Mouse (Mus musculus) heart, postnatal 0 days (tissue): ENCODE measurements at regions not wholly inside any gene's neighbourhood (a gene's known extent, or its start where the extent isn't known, plus 50 kb on each side); places are given as distances from the start of the nearest gene placed in this dataset.

ENCODE experiments used
- ATAC-seq: fragments of 200-750 bp; cut with Nextera tagmentation; 2 replicates; pipeline ENCODE4 v1.8.0; 2017; ENCODE audit warnings: low read depth, moderate number of reproducible peaks, moderate library complexity; ENCODE audit not compliant: insufficient read depth
- DNase-seq: peaks from one replicate; pipeline ENCODE4 v3.0.0-alpha.2; 2016; ENCODE audit warnings: low spot score
- H3K27ac ChIP-seq: fragments of 300-500 bp; sonication (generic); 2 replicates; pipeline ENCODE4 v1.5.1; 2014; ENCODE audit warnings: low read depth, mild to moderate bottlenecking
- H3K27me3 ChIP-seq: fragments of 300-500 bp; sonication (generic); 2 replicates; pipeline ENCODE4 v1.6.1; 2014; ENCODE audit warnings: low read length, mixed read lengths; ENCODE audit not compliant: control insufficient read depth, insufficient read depth
- H3K36me3 ChIP-seq: fragments of 300-500 bp; sonication (generic); replicated peaks from 2 replicates; pipeline ENCODE4 v1.6.1; 2014; ENCODE audit warnings: low read length, mixed read lengths; ENCODE audit not compliant: control insufficient read depth, insufficient read depth
- H3K4me1 ChIP-seq: fragments of 300-500 bp; sonication (generic); 2 replicates; pipeline ENCODE4 v1.6.1; 2014; ENCODE audit warnings: antibody characterized with exemption; ENCODE audit not compliant: control insufficient read depth, insufficient read depth
- H3K4me2 ChIP-seq: fragments of 300-500 bp; sonication (generic); 2 replicates; pipeline ENCODE4 v1.6.1; 2014; ENCODE audit warnings: low read depth, mild to moderate bottlenecking, low read length, moderate library complexity
- H3K4me3 ChIP-seq: fragments of 300-500 bp; sonication (generic); 2 replicates; pipeline ENCODE4 v1.5.1; 2014; ENCODE audit warnings: low read depth, low read length
- H3K9ac ChIP-seq: fragments of 300-500 bp; sonication (generic); replicated peaks from 2 replicates; pipeline ENCODE4 v1.6.1; 2014; ENCODE audit warnings: low read depth, low read length, mixed read lengths
- H3K9me3 ChIP-seq: fragments of 300-500 bp; sonication (generic); replicated peaks from 2 replicates; pipeline ENCODE4 v1.6.1; 2016; ENCODE audit warnings: low read length; ENCODE audit not compliant: control insufficient read depth
- CTCF ChIP-seq: IDR thresholded peaks from 2 replicates; pipeline ENCODE4 v1.5.1; 2016; ENCODE audit warnings: antibody characterized with exemption, control low read depth, low read depth
- EP300 ChIP-seq: IDR thresholded peaks from 2 replicates; pipeline ENCODE4 v1.6.1; 2016; ENCODE audit warnings: antibody characterized with exemption, low read depth
- WGBS: fragments of 180-500 bp; shearing (Covaris S2); extraction: QIAGEN DNeasy Blood & Tissue Kit; methylation state at CpG from one replicate; pipeline ENCODE4 v1.1.7; 2014; 5-methylcytosine and 5-hydroxymethylcytosine counted together

- Histone ChIP-seq H3K4me3 (no peak overlapping the region), H3K4me2 (no peak overlapping the region), H3K36me3 (no peaks in the 10 kb centered on the region), H3K9ac (no peak overlapping the region), H3K27ac (no peak overlapping the region), H3K9me3 (no peaks in the 10 kb centered on the region), H3K27me3 (no peaks in the 10 kb centered on the region), H3K4me1 (no peaks in the 10 kb centered on the region)
- DNase-seq (peak; percentile 39), ATAC-seq (no peak)
- WGBS = 50% methylated on average over 1 of the region's 1 CpGs
- TF ChIP-seq EP300 (no peak), CTCF (peak; percentile 69)
Measured at GRCm38 (mm10) chr10:55767571-55767970, 339.1 kb upstream of the Msl3l2 start.

GRCm38 (mm10) chr10:55769642-55770041 lies 337.1 kb upstream of the Msl3l2 start:
- no peaks in the 10 kb centered on the region for H3K9me3 ChIP-seq
- H3K4me2 ChIP-seq = no peak overlapping the region
- no peak overlapping the region for H3K27ac ChIP-seq
- TF ChIP-seq CTCF (no peak), EP300 (no peak)
- ATAC-seq (no peak), DNase-seq (no peak)
- H3K9ac ChIP-seq = no peak overlapping the region
- WGBS = 60% methylated on average over 6 of the region's 6 CpGs
- no peaks in the 10 kb centered on the region for H3K27me3 ChIP-seq
- H3K4me1 ChIP-seq = no peaks in the 10 kb centered on the region
- no peaks in the 10 kb centered on the region for H3K36me3 ChIP-seq
- no peak overlapping the region for H3K4me3 ChIP-seq

- Histone ChIP-seq H3K4me1 (no peaks in the 10 kb centered on the region), H3K27me3 (no peaks in the 10 kb centered on the region), H3K4me2 (no peak overlapping the region), H3K4me3 (no peak overlapping the region), H3K9ac (no peak overlapping the region), H3K27ac (no peak overlapping the region), H3K9me3 (no peaks in the 10 kb centered on the region), H3K36me3 (no peaks in the 10 kb centered on the region)
- DNase-seq (no peak), ATAC-seq (no peak)
- 70% methylated on average over 2 of the region's 2 CpGs for WGBS
- TF ChIP-seq EP300 (no peak), CTCF (no peak)
Measured at GRCm38 (mm10) chr10:55782674-55783469, 323.8 kb upstream of the Msl3l2 start.

- ATAC-seq (no peak), DNase-seq (peak; percentile 20)
- Histone ChIP-seq H3K27ac (no peak overlapping the region), H3K4me3 (no peak overlapping the region), H3K4me1 (no peaks in the 10 kb centered on the region), H3K36me3 (no peaks in the 10 kb centered on the region), H3K9ac (no peak overlapping the region), H3K4me2 (no peak overlapping the region), H3K9me3 (no peaks in the 10 kb centered on the region), H3K27me3 (no peaks in the 10 kb centered on the region)
- WGBS = 78% methylated on average over 2 of the region's 2 CpGs
- TF ChIP-seq EP300 (no peak), CTCF (no peak)
Measured at GRCm38 (mm10) chr10:55813966-55814365, 292.8 kb upstream of the Msl3l2 start.

- Histone ChIP-seq H3K9ac (no peak overlapping the region), H3K9me3 (no peaks in the 10 kb centered on the region), H3K4me1 (no peaks in the 10 kb centered on the region), H3K27me3 (no peaks in the 10 kb centered on the region), H3K4me2 (no peak overlapping the region), H3K4me3 (no peak overlapping the region), H3K36me3 (no peaks in the 10 kb centered on the region), H3K27ac (no peak overlapping the region)
- 67% methylated on average over 2 of the region's 2 CpGs for whole genome bisulfite sequencing
- ATAC-seq = no peak
- no peak for DNase-seq
- no peak for TF ChIP-seq EP300
- TF ChIP-seq CTCF = no peak
Measured at GRCm38 (mm10) chr10:55851361-55851760, 255.4 kb upstream of the Msl3l2 start.

GRCm38 (mm10) chr10:55892606-55893005 lies 214.1 kb upstream of the Msl3l2 start:
- Histone ChIP-seq H3K9ac (no peak overlapping the region), H3K4me2 (no peak overlapping the region), H3K36me3 (no peaks in the 10 kb centered on the region), H3K9me3 (no peaks in the 10 kb centered on the region), H3K4me3 (no peak overlapping the region), H3K27me3 (no peaks in the 10 kb centered on the region), H3K27ac (no peak overlapping the region), H3K4me1 (no peaks in the 10 kb centered on the region)
- DNase-seq (no peak), ATAC-seq (no peak)
- 70% methylated on average over 3 of the region's 3 CpGs for WGBS
- no peak for TF ChIP-seq EP300
- no peak for TF ChIP-seq CTCF
